Mouse (Mus musculus): Measurements from ENCODE around the gene Rbbp7. TPM values are rescaled to one million over a fixed set of nuclear protein-coding genes. Genes with fewer than 3 reads are reported as not detected.

Gene Rbbp7
- polyA plus RNA-seq, 1 experiment from 2014 or later = 471 TPM

DNA sequence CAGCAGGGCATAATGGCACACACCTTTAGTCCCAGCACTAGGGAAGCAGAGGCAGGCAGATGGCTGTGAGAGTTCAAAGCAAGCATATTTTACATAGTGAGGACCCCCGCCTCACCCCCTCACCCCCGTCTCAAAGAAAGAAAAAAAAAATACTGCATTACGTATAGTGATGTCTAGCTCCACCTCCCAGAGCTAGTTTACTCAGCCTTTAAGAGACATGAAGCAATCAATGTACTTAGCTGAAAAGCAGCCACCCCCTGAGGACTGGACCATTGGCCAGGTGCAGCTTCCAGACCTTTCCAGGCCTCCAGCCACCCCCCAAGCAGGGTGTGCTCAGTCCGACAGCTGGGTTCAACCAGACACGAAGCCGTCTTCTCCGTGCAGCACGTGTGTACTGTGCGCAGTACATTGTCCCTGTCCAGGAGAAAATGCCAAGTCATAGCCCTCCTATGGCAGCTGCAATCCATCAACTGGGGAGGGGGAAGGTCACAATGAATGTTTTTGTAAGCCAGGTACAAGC is 24.0 kb upstream of the Rbbp7 start:
- H3K9ac ChIP-seq (ENCODE audit: low read depth, low read length) = peak overlapping the region; percentile 56
- DNase-seq (ENCODE audit: low spot score) (peak; percentile 39), ATAC-seq (ENCODE audit: low read depth) (peak; percentile 64)
- no peaks in the 10 kb centered on the region for H3K27me3 ChIP-seq (replicated peaks; ENCODE audit: control insufficient read depth, insufficient read depth, low read length)
- 43% methylated on average over 9 of the region's 9 CpGs for WGBS
- H3K4me1 ChIP-seq (ENCODE audit: control insufficient read depth, insufficient read depth, low read length) = no peaks in the 10 kb centered on the region
- H3K4me3 ChIP-seq (ENCODE audit: low read depth, low read length) = peak overlapping the region; percentile 41
- peak overlapping the region; percentile 54 for H3K4me2 ChIP-seq (ENCODE audit: low read depth, low read length)
- H3K9me3 ChIP-seq (ENCODE audit: control insufficient read depth, low read length) = no peaks in the 10 kb centered on the region
- H3K36me3 ChIP-seq (ENCODE audit: control insufficient read depth, insufficient read depth, low read length) = no peaks in the 10 kb centered on the region
- peak overlapping the region; percentile 92 for H3K27ac ChIP-seq (replicated peaks; ENCODE audit: low read depth, low read length)

DNA sequence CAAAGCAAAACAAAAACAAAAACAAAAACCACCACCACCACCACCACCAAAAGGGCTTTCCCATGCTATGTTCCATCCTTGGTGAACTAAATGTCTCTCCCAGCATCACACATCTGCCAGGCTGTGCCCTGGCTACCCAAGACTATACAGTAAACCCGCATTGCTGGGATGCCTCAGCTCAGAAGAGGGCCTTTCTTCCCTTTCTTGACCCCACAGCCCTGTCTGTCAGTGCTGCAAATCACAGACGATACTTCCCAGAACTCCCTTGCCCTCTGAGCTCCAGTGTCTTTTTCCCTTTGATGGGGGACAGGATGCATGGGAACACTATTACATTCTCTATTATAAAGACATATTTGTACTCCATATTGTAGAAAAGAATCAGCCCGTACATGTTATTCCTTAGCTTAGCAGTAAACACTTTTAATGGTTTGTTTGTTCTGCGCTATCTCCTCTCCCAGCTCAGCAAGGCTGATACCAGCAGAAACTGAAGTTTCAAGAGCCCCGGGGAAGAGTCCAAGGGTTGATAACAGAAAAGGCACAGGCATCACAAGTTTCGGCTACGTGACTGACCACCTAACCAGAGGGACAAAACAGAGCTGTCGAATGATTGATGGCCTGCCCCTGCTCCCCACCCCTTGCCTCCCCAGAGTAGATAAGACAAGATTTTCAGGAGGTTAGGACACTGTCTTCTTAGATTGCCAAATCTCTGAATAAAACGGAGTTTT is 11.3 kb upstream of the Rbbp7 start:
- ATAC-seq (ENCODE audit: low read depth) = no peak

GRCm38 (mm10) chrX:162752418-162752817 is 7.8 kb upstream of the Rbbp7 start:
- no peaks in the 10 kb centered on the region for H3K36me3 ChIP-seq (ENCODE audit: control insufficient read depth, insufficient read depth, low read length)
- no peak for ATAC-seq (ENCODE audit: low read depth)
- no peak overlapping the region for H3K27ac ChIP-seq (replicated peaks; ENCODE audit: low read depth, low read length)

More for the DNA sequence above, 11.3 kb upstream of the Rbbp7 start:
- WGBS = 53% methylated on average over 9 of the region's 9 CpGs
- H3K27ac ChIP-seq (replicated peaks; ENCODE audit: low read depth, low read length) = no peak overlapping the region
- H3K27me3 ChIP-seq (replicated peaks; ENCODE audit: control insufficient read depth, insufficient read depth, low read length) = peaks cover 3% of the 10 kb centered on the region
- no peaks in the 10 kb centered on the region for H3K4me1 ChIP-seq (ENCODE audit: control insufficient read depth, insufficient read depth, low read length)
- H3K9me3 ChIP-seq (ENCODE audit: control insufficient read depth, low read length) = no peaks in the 10 kb centered on the region
- H3K4me3 ChIP-seq (ENCODE audit: low read depth, low read length) = no peak overlapping the region
- H3K4me2 ChIP-seq (ENCODE audit: low read depth, low read length) = no peak overlapping the region
- no peak overlapping the region for H3K9ac ChIP-seq (ENCODE audit: low read depth, low read length)
- no peaks in the 10 kb centered on the region for H3K36me3 ChIP-seq (ENCODE audit: control insufficient read depth, insufficient read depth, low read length)
- DNase-seq (ENCODE audit: low spot score) = no peak

GRCm38 (mm10) chrX:162754314-162754713 is 5.9 kb upstream of the Rbbp7 start:
- Histone ChIP-seq H3K9me3 (ENCODE audit: control insufficient read depth, low read length) (no peaks in the 10 kb centered on the region), H3K4me2 (ENCODE audit: low read depth, low read length) (no peak overlapping the region), H3K27me3 (replicated peaks; ENCODE audit: control insufficient read depth, insufficient read depth, low read length) (no peaks in the 10 kb centered on the region), H3K9ac (ENCODE audit: low read depth, low read length) (no peak overlapping the region), H3K36me3 (ENCODE audit: control insufficient read depth, insufficient read depth, low read length) (no peaks in the 10 kb centered on the region), H3K4me3 (ENCODE audit: low read depth, low read length) (no peak overlapping the region), H3K4me1 (ENCODE audit: control insufficient read depth, insufficient read depth, low read length) (no peaks in the 10 kb centered on the region), H3K27ac (replicated peaks; ENCODE audit: low read depth, low read length) (no peak overlapping the region)
- no peak for DNase-seq (ENCODE audit: low spot score)
- no peak for ATAC-seq (ENCODE audit: low read depth)
- 85% methylated on average over 4 of the region's 4 CpGs for WGBS

More at GRCm38 (mm10) chrX:162752418-162752817, 7.8 kb upstream of the Rbbp7 start:
- no peaks in the 10 kb centered on the region for H3K9me3 ChIP-seq (ENCODE audit: control insufficient read depth, low read length)
- no peak for DNase-seq (ENCODE audit: low spot score)
- peaks cover 3% of the 10 kb centered on the region for H3K27me3 ChIP-seq (replicated peaks; ENCODE audit: control insufficient read depth, insufficient read depth, low read length)
- H3K4me2 ChIP-seq (ENCODE audit: low read depth, low read length) = no peak overlapping the region
- 89% methylated on average over 2 of the region's 2 CpGs for WGBS
- H3K9ac ChIP-seq (ENCODE audit: low read depth, low read length) = no peak overlapping the region
- H3K4me1 ChIP-seq (ENCODE audit: control insufficient read depth, insufficient read depth, low read length) = no peaks in the 10 kb centered on the region
- H3K4me3 ChIP-seq (ENCODE audit: low read depth, low read length) = no peak overlapping the region

DNA sequence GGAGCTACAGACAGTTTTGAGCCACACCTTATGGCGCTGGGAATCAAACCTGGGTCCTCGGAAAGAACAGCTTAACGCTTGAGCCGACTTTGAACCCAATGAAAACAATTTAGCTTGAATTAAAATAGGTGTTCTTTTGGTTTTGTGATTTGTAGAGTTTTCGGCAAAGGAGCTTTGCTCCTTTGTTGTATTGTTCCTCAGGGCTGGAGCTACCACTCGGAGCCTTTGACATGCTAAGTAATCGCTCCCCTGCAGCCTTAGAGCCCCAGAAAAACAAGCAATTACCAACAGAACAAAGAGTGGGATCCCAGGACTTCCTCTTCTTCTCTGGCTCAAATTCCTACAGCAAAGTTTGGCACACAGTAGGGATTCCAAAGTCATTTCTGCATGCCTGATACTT is 4.1 kb upstream of the Rbbp7 start:
- Histone ChIP-seq H3K27ac (replicated peaks; ENCODE audit: low read depth, low read length) (no peak overlapping the region), H3K9me3 (ENCODE audit: control insufficient read depth, low read length) (no peaks in the 10 kb centered on the region), H3K4me1 (ENCODE audit: control insufficient read depth, insufficient read depth, low read length) (no peaks in the 10 kb centered on the region), H3K27me3 (replicated peaks; ENCODE audit: control insufficient read depth, insufficient read depth, low read length) (no peaks in the 10 kb centered on the region), H3K36me3 (ENCODE audit: control insufficient read depth, insufficient read depth, low read length) (no peaks in the 10 kb centered on the region), H3K9ac (ENCODE audit: low read depth, low read length) (no peak overlapping the region), H3K4me3 (ENCODE audit: low read depth, low read length) (no peak overlapping the region), H3K4me2 (ENCODE audit: low read depth, low read length) (no peak overlapping the region)
- DNase-seq (ENCODE audit: low spot score) (no peak), ATAC-seq (ENCODE audit: low read depth) (no peak)
- 44% methylated on average over 7 of the region's 7 CpGs for WGBS

DNA sequence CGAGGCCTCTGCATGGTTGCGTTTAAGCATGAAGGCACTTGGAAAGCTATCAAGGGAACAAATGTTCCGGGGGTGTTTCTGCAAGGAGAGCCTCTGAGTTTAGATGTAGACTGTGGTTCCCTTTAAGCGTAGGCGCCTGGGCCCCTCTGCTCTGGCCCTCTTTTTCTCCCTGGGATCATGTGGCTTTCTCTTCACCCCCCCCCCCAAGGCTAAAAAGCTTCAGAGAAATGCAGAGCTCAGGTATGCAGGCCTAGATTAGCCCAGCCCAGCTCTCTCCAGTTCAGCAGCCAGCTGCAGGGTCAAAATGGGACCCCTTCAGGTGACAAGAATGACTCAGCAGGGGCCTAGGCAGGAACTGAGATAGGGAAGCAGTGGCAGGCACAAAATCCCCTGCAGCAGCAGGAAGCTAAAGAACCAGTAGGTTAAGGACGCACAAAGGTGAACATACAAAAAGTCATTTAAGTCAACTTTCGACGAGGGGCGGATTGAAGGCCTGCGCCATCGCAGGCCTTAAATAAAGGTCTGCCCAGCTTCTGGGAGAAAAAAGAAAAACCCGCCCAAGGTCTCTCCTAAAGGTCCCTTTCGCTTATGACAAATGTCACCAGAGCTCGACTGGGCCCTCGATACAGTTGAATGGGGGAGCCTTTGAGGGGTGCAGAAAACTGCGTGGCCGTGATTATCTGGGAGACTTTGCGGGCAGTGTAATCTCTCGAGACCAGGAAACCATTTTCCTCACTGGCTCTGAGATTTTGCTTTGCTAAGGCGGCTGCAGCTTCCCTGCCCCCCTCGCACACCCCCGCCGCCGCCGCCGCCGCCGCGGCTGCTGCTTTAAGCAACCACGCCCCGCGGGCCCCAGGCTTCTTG is 719 bp upstream of the Rbbp7 start:
- Histone ChIP-seq H3K9ac (ENCODE audit: low read depth, low read length) (peak overlapping the region; percentile 61), H3K9me3 (ENCODE audit: control insufficient read depth, low read length) (no peaks in the 10 kb centered on the region), H3K4me1 (ENCODE audit: control insufficient read depth, insufficient read depth, low read length) (no peaks in the 10 kb centered on the region), H3K36me3 (ENCODE audit: control insufficient read depth, insufficient read depth, low read length) (peaks cover 7% of the 10 kb centered on the region), H3K4me3 (ENCODE audit: low read depth, low read length) (peak overlapping the region; percentile 29), H3K27me3 (replicated peaks; ENCODE audit: control insufficient read depth, insufficient read depth, low read length) (no peaks in the 10 kb centered on the region), H3K4me2 (ENCODE audit: low read depth, low read length) (peak overlapping the region; percentile 55), H3K27ac (replicated peaks; ENCODE audit: low read depth, low read length) (peak overlapping the region; percentile 94)
- 20% methylated on average over 20 of the region's 32 CpGs for WGBS
- ATAC-seq (ENCODE audit: low read depth) (no peak), DNase-seq (ENCODE audit: low spot score) (peak; percentile 20)

DNA sequence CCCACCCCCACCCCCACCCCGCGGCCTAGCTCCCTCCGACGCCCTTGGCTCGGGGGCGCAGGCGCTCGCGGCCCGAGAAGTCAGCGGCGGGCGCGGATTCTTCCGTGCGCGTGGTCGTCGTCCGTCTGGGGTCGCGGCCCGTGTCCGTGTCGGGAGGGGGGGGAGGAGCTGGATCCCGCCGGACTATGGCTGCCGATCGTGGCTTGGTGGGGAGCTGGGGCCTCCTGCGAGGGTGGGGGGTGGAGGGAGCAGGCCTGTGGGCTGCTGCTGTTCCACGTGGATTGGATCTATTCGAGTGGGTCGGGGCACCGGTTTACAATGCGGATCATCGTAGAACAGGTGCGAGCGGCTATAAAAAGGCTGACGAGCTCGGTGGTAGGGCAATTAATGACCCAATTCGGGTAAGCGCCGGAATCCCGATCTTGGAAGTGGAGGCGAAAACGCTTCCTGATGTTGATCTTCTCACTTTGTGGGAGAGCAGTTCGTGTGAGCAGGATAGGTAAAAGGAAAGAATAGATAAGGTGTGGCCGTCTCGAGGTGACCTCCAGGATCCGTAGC is 835 bp downstream of the Rbbp7 start:
- 25% methylated on average over 21 of the region's 50 CpGs for WGBS

GRCm38 (mm10) chrX:162761716-162762395 is 1.7 kb downstream of the Rbbp7 start:
- peak overlapping the region; percentile 87 for H3K9ac ChIP-seq (ENCODE audit: low read depth, low read length)
- H3K36me3 ChIP-seq (ENCODE audit: control insufficient read depth, insufficient read depth, low read length) = peaks cover 14% of the 10 kb centered on the region
- ATAC-seq (ENCODE audit: low read depth) = no peak
- H3K9me3 ChIP-seq (ENCODE audit: control insufficient read depth, low read length) = no peaks in the 10 kb centered on the region
- H3K4me2 ChIP-seq (ENCODE audit: low read depth, low read length) = peak overlapping the region; percentile 55
- no peaks in the 10 kb centered on the region for H3K4me1 ChIP-seq (ENCODE audit: control insufficient read depth, insufficient read depth, low read length)
- peak; percentile 19 for DNase-seq (ENCODE audit: low spot score)
- H3K27me3 ChIP-seq (replicated peaks; ENCODE audit: control insufficient read depth, insufficient read depth, low read length) = no peaks in the 10 kb centered on the region
- H3K4me3 ChIP-seq (ENCODE audit: low read depth, low read length) = peak overlapping the region; percentile 62
- H3K27ac ChIP-seq (replicated peaks; ENCODE audit: low read depth, low read length) = no peak overlapping the region
- WGBS = 44% methylated on average over 9 of the region's 9 CpGs

More for the DNA sequence above, 835 bp downstream of the Rbbp7 start:
- peak overlapping the region; percentile 62 for H3K4me3 ChIP-seq (ENCODE audit: low read depth, low read length)
- no peaks in the 10 kb centered on the region for H3K4me1 ChIP-seq (ENCODE audit: control insufficient read depth, insufficient read depth, low read length)
- peak overlapping the region; percentile 87 for H3K9ac ChIP-seq (ENCODE audit: low read depth, low read length)
- H3K4me2 ChIP-seq (ENCODE audit: low read depth, low read length) = peak overlapping the region; percentile 55
- DNase-seq (ENCODE audit: low spot score) (peak; percentile 5), ATAC-seq (ENCODE audit: low read depth) (no peak)
- H3K9me3 ChIP-seq (ENCODE audit: control insufficient read depth, low read length) = no peaks in the 10 kb centered on the region
- H3K27me3 ChIP-seq (replicated peaks; ENCODE audit: control insufficient read depth, insufficient read depth, low read length) = no peaks in the 10 kb centered on the region
- H3K36me3 ChIP-seq (ENCODE audit: control insufficient read depth, insufficient read depth, low read length) = peaks cover 12% of the 10 kb centered on the region
- H3K27ac ChIP-seq (replicated peaks; ENCODE audit: low read depth, low read length) = peak overlapping the region; percentile 95
